Mouse (Mus musculus) cerebellum, adult 2 months (tissue): Measurements from ENCODE around the gene Slc10a6.

Source experiments
- CTCF ChIP-seq: fragments of 200-500 bp; IDR thresholded peaks from 2 replicates; pipeline ENCODE4 v1.5.1; 2011; ENCODE audit warnings: low read depth, mild to moderate bottlenecking, control low read depth, low read length, moderate library complexity, borderline replicate concordance; ENCODE audit not compliant: insufficient read depth
- POLR2A ChIP-seq: fragments of 200-500 bp; IDR thresholded peaks from 2 replicates; pipeline ENCODE4 v1.6.1; 2011; ENCODE audit warnings: low read length, control low read depth, borderline replicate concordance; ENCODE audit not compliant: insufficient read depth

DNA sequence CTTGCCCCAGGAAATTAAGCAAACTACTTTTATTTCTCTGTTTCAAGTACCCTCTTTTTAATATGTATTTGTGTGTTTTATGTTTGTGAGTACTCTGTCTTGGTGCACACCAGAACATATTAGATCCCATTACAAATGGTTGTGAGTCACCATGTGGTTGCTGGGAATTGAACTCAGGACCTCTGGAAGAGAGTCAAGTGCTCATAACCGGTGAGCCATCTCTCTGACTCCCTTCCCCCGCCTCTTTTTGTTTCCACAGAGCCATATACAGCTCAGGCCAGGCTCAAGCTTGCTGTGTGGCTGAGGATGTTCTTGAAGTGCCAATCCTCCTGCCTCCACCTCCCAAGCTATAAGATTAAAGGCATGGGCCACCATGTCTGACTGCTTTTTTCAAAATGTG is 36.7 kb upstream of the Slc10a6 start:
- TF ChIP-seq CTCF (no peak), POLR2A (no peak)
